Mouse (Mus musculus) CD4-positive, CD25-positive, alpha-beta regulatory T cell, adult 4 months (primary cell): ENCODE measurements at regions not wholly inside any gene's neighbourhood (a gene's known extent, or its start where the extent isn't known, plus 50 kb on each side); places are given as distances from the start of the nearest gene placed in this dataset.
"Not testable (repeated sequence)": the region's sequence is repeated elsewhere in the genome, so short reads cannot be mapped to it uniquely, and the experiment has no call there.

ENCODE experiments used
- ATAC-seq: one replicate; pipeline ENCODE4 v1.8.0; 2017

DNA sequence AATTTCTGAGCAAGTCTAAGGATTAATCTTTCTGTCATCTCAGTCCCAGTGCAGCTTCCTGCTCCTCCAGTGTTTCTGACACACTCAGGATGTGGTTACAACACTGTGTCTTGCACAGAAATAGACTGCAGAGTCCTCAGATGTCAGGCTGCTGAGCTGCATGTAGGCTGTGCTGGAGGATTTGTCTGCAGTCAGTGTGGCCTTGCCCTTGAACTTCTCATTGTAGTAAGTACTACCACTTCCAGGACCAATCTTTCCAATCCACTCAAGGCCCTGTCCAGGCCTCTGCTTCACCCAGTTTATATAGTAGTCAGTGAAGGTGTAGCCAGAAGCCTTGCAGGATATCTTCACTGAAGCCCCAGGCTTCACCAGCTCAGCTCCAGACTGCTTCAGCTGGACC lies 185.8 kb upstream of the Zfp386 start:
- ATAC-seq: not testable (repeated sequence)

DNA sequence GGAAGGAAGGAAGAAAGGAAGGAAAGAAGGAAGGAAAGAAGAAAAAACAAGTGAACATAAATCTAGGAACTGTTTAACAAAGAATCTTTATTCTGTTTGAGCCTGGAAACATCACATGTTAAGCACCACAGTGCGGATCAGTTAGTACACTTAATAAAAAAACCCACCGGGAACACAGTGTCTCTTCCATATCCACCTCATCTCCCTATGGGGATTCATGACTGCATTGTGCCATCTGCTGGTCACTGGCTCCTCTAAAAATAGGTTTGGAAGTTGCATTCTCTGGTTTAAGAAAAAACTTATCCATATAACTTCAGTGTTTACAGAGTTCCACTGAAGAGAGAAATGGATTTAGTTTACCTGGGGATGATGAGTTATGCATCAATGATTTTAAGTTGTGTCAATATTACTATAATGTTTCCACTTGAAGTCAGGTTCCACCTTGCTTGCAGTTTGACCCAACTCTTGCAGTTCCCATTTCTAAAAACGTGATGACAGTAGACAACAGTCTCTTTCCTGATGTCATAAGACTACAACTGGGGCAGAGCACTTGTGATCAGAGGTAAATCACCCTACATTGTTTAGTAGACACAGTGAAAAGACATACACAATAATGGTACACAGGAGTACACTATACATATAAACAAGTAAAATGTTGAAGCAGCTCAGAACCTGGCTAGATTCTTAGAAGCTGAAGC lies 182.3 kb upstream of the Zfp386 start:
- not testable (repeated sequence) for ATAC-seq

DNA sequence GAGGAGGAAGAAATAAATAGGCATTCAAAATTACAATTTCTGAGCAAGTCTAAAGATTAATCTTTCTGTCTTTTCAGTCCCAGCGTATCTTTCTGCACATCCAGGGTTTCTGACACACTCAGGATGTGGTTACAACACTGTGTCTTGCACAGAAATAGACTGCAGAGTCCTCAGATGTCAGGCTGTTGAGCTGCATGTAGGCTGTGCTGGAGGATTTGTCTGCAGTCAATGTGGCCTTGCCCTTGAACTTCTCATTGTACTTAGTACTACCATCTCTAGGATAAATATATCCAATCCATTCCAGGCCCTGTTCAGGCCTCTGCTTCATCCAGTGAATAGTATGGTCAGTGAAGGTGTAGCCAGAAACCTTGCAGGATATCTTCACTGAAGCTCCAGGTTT lies 178.9 kb upstream of the Zfp386 start:
- ATAC-seq: peak; percentile 20

DNA sequence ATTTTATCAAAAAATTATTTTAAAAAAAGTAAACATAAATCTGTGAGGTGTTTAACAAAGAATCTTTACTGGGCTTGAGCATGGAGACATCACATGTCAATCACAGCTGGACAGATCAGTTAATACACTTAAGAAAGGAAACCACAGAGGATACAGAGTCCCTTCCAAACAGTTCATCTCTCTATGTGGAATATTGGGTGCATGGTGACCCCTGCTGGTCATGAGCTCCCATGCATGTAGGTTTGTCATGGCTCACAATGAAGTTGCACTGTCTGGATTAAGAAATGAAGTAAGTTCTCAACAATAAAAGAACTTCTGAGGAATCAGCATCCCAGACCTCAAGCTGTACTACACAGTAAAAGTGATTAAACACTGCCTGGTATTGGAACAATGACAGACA lies 175.1 kb upstream of the Zfp386 start:
- ATAC-seq: peak; percentile 81

DNA sequence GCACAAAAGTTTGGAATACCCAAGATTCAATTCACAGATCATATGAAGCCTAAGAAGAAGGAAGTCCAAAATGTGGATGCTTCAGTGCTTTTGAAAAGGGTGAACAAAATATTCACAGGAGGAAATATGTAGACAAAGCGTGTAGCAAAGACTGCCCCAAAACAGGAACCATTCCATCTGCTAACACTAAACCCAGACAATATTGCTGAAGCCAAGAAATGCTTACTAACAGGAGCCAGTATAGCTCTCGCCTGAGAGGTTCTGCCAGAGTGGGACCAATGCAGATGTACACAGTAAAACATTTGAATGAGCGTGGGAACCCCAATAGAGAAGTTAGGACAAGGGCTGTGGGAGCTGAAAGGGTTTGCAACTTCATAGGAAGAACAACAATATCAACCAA lies 173.5 kb upstream of the Zfp386 start:
- not testable (repeated sequence) for ATAC-seq

DNA sequence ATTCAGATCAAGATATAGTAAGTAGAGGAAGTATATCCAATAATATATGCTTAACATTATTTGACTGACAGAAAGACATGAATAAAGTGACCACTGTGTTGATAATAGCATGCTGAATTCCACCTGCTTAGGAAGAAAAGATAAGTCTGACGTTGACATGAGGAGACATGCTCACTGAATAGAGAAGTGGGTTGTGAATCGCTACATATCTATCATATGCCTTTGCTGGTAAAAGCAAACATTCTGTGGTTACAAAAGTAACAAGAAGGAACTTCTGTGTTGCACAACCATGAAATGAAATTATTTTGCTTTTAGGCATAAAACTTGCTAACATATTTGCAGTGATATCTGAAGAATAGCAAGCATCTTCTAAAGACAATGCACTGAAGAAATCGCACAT lies 163.8 kb upstream of the Zfp386 start:
- no peak for ATAC-seq

DNA sequence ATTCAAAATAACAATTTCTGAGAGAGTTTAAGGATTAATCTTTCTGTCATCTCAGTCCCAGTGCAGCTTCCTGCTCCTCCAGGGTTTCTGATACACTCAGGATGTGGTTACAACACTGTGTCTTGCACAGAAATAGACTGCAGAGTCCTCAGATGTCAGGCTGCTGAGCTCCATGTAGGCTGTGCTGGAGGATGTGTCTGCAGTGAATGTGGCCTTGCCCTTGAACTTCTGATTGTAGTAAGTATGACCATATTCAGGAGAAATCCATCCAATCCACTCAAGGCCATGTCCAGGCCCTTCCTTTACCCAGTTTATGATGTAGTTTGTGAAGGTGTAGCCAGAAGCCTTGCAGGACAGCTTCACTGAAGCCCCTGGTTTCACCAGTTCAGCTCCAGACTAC lies 159.5 kb upstream of the Zfp386 start:
- no peak for ATAC-seq

DNA sequence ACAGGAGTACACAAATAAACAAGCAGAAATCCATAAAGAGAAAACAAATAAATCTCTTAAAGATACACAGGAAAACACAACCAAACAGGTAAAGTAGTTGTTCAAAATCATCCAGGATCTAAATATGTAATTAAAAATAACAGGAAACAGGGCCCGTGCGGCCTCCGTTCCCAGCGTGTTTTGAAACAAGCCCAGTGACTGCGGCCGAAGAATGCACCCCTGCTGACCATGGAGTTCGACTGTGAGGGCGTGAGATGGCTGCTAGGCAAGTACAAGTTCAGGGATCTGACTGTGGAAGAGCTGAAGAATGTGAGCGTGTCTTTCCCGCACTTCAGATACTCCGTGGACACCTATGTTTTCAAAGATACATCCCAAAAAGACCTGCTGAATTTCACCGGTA lies 154.9 kb upstream of the Zfp386 start:
- not testable (repeated sequence) for ATAC-seq

DNA sequence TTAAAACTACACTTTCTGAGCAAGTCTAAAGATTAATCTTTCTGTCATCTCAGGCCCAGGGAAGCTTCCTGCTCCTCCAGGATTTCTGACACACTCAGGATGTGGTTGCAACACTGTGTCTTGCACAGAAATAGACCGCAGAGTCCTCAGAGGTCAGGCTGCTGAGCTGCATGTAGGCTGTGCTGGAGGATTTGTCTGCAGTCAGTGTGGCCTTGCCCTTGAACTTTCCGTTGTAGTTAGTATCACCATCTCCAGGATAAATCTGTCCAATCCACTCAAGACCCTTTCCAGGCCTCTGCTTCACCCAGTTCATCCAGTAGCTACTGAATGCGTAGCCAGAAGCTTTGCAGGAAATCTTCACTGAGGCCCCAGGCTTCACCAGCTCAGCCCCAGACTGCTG lies 135.3 kb upstream of the Zfp386 start:
- not testable (repeated sequence) for ATAC-seq

DNA sequence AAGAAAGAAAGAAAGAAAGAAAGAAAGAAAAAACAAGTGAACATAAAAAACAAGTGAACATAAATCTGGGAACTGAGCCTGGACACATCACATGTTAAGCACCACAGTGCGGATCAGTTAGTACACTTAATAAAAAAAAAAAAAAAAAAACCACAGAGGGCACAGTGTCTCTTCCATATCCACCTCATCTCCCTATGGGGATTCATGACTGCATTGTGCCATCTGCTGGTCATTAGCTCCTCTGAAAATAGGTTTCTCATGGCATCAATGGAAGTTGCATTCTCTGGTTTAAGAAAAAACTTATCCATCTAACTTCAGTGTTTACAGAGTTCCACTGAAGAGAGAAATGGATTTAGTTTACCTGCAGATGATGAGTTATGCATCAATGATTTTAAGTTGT lies 132.1 kb upstream of the Zfp386 start:
- ATAC-seq: not testable (repeated sequence)

DNA sequence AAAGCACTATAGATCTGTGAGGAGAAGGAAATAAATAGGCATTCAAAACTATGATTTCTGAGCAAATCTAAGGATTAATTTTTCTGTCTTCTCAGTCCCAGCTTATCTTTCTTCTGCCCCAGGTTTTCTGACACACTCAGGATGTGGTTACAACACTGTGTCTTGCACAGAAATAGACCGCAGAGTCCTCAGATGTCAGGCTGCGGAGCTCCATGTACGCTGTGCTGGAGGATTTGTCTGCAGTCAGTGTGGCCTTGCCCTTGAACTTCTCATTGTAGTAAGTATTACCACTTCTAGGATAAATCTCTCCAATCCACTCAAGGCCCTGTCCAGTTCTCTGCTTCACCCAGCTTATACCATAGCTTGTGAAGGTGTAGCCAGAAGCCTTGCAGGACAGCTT lies 127.4 kb upstream of the Zfp386 start:
- peak; percentile 62 for ATAC-seq

DNA sequence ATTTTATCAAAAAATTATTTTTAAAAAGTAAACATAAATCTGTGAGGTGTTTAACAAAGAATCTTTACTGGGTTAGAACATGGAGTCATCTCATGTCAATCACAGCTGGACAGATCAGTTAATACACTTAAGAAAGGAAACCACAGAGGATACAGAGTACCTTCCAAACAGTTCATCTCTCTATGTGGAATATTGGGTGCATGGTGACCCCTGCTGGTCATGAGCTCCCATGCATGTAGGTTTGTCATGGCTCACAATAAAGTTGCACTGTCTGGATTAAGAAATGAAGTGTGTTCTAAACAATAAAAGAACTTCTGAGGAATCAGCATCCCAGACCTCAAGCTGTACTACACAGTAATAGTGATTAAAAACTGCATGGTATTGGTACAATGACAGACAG lies 123.5 kb upstream of the Zfp386 start:
- ATAC-seq: peak; percentile 83

DNA sequence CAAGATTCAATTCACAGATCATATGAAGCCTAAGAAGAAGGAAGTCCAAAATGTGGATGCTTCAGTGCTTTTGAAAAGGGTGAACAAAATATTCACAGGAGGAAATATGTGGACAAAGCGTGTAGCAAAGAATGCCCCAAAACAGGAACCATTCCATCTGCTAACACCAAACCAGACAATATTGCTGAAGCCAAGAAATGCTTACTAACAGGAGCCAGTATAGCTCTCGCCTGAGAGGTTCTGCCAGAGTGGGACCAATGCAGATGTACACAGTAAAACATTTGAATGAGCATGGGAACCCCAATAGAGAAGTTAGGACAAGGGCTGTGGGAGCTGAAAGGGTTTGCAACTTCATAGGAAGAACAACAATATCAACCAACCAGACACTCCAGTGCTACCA lies 122.0 kb upstream of the Zfp386 start:
- ATAC-seq: not testable (repeated sequence)

DNA sequence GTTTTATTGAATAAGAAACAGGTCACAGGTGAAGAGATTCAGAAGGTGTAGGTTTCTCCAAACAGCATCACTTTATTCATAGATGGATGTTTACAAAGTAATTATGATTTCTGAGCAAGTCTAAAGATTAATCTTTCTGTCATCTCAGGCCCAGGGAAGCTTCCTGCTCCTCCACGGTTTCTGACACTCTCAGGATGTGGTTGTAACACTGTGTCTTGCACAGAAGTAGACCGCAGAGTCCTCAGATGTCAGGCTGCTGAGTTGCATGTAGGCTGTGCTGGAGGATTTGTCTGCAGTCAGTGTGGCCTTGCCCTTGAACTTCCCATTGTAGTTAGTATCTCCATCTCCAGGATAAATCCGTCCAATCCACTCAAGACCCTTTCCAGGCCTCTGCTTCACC lies 95.2 kb upstream of the Zfp386 start:
- peak; percentile 64 for ATAC-seq

DNA sequence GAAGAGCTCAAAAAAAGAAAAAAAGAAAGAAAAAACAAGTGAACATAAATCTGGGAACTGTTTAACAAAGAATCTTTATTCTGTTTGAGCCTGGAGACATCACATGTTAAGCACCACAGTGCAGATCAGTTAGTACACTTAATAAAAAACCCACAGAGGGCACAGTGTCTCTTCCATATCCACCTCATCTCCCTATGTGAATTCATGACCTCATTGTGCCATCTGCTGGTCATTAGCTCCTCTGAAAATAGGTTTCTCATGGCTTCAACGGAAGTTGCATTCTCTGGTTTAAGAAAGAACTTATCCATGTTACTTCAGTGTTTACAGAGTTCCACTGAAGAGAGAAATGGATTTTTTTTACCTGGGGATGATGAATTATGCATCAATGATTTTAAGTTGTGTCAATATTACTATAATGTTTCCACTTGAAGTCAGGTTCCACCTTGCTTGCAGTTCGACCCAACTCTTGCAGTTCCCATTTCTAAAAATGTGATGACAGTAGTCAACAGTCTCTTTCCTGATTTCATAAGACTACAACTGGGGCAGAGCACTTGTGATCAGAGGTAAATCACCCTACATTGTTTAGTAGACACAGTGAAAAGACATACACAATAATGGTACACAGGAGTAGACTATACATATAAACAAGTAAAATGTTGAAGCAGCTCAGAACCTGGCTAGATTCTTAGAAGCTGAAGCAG lies 91.9 kb upstream of the Zfp386 start:
- ATAC-seq: not testable (repeated sequence)

DNA sequence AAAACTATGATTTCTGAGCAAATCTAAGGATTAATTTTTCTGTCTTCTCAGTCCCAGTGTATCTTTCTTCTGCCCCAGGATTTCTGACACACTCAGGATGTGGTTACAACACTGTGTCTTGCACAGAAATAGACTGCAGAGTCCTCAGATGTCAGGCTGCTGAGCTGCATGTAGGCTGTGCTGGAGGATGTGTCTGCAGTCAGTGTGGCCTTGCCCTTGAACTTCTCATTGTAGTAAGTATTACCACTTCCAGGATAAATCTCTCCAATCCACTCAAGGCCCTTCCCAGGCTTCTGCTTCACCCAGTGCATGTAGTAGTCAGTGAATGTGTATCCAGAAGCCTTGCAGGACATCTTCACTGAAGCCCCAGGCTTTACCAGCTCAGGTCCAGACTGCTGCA lies 83.8 kb upstream of the Zfp386 start:
- ATAC-seq: not testable (repeated sequence)

DNA sequence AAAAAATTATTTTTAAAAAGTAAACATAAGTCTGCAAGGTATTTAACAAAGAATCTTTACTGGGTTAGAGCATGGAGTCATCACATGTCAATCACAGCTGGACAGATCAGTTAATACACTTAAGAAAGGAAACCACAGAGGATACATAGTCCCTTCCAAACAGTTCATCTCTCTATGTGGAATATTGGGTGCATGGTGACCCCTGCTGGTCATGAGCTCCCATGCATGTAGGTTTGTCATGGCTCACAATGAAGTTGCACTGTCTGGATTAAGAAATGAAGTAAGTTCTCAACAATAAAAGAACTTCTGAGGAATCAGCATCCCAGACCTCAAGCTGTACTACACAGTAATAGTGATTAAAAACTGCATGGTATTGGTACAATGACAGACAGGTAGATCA lies 80.0 kb upstream of the Zfp386 start:
- ATAC-seq: peak; percentile 80
